Mouse (Mus musculus): ENCODE results near the gene Leap2. TPM values are rescaled to one million over a fixed set of nuclear protein-coding genes. Genes with fewer than 3 reads are reported as not detected.
"Not testable (repeated sequence)": the region's sequence is repeated elsewhere in the genome, so short reads cannot be mapped to it uniquely, and the experiment has no call there.

Leap2 gene
- polyA plus RNA-seq, 1 experiment from 2014 or later: not detected

DNA sequence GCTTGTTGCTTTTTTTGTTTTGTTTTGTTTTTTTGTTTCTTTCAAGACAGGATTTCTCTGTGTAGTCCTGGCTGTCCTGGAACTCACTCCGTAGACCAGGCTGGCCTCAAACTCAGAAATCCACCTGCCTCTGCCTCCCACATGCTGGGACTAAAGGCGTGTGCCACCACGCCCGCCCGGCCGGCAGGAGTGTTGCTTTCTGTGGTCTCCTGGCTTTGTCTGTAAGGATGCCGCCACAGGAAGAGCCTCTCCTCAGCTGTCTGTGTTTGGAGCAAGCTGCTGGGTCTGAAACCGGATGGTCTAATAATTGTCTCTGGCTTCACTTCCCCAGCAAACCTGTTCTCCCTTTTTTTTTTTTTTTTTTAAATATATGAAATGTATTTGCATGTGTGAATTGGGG is 12.5 kb upstream of the Leap2 start:
- no peak overlapping the region for H3K9ac ChIP-seq
- peaks cover 6% of the 10 kb centered on the region for H3K4me1 ChIP-seq
- H3K27me3 ChIP-seq: 0 out of 2 replicates have a peak, but pooled peaks cover 4% of the 10 kb centered on the region
- H3K36me3 ChIP-seq (replicated peaks): no peaks in the 10 kb centered on the region
- H3K9me3 ChIP-seq: no peaks in the 10 kb centered on the region
- WGBS: 88% methylated on average over 8 of the region's 8 CpGs
- no peak for ATAC-seq (ENCODE audit: low FRiP score)
- H3K4me2 ChIP-seq: no peak overlapping the region
- no peak overlapping the region for H3K27ac ChIP-seq
- H3K4me3 ChIP-seq (replicated peaks): no peak overlapping the region

DNA sequence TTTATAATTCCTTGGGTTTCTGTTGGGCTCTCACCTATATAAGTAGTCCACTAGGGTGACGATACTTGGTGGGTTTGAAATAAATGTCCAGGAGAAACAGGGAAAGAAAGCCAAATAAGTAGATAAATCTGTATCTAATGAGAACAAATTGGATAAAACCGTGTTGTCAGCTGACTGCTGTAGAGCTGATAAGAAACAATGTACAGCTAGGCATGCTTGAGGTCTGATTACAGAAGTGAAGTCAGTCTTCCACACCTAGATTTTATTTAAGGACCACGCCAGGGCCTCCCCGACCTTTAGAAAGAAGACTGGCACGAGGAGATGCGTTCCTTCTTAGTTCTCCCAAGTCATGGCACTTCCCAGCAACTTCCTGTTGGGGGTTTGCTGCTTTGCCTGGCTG is 10.1 kb upstream of the Leap2 start:
- no peak overlapping the region for H3K27ac ChIP-seq
- H3K27me3 ChIP-seq: 0 out of 2 replicates have a peak, but pooled peaks cover 4% of the 10 kb centered on the region
- H3K4me1 ChIP-seq: peaks cover 18% of the 10 kb centered on the region
- ATAC-seq (ENCODE audit: low FRiP score): no peak
- no peaks in the 10 kb centered on the region for H3K9me3 ChIP-seq
- no peak overlapping the region for H3K4me2 ChIP-seq
- 69% methylated on average over 6 of the region's 6 CpGs for WGBS
- no peak overlapping the region for H3K4me3 ChIP-seq (replicated peaks)
- H3K9ac ChIP-seq: no peak overlapping the region
- H3K36me3 ChIP-seq (replicated peaks): peaks cover 11% of the 10 kb centered on the region

DNA sequence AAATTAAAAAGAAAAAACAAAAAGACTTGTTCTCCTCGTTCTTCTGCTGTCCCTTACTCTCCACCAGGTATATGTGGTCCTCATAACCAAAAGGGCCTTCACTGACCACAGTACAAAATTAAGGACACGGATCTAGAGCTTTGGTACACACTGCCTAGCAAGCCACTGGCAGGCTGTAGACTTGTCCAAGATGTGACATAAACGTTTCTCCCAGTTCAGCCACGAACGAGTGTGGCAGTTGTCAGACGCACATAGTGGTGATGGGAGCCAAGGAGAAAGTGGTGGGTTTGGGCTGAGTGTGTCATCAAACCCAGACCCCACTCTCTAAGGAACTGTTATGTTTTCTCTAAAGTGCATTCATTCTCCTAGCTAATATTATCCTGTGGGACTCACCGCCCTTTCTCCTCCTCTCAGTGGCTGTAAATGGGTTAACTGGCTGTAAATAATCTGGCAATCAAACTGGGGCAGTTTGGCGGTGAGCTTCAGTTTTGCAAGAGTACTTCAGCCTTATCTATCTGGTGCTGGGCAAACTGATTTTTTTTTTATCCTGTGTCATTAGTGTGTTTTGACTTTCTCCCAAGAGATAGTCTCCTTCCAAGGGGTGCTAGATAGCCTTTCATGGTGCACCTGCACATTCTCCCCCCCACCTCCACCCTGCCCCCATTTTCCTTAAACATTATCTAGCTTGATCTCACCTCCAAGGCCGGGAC is 8.5 kb upstream of the Leap2 start:
- Histone ChIP-seq H3K27ac (peak overlapping the region; percentile 65), H3K9ac (peak overlapping the region; percentile 45; the same call in 1 of the 2 replicates), H3K9me3 (no peaks in the 10 kb centered on the region), H3K4me3 (replicated peaks) (peak overlapping the region; percentile 96), H3K4me2 (peak overlapping the region; percentile 52), H3K27me3 (0 out of 2 replicates have a peak, but pooled peaks cover 4% of the 10 kb centered on the region), H3K4me1 (peaks cover 18% of the 10 kb centered on the region), H3K36me3 (replicated peaks) (peaks cover 19% of the 10 kb centered on the region)
- WGBS: 16% methylated on average over 9 of the region's 9 CpGs
- no peak; the same call in 1 of the 2 replicates for ATAC-seq (ENCODE audit: low FRiP score)

DNA sequence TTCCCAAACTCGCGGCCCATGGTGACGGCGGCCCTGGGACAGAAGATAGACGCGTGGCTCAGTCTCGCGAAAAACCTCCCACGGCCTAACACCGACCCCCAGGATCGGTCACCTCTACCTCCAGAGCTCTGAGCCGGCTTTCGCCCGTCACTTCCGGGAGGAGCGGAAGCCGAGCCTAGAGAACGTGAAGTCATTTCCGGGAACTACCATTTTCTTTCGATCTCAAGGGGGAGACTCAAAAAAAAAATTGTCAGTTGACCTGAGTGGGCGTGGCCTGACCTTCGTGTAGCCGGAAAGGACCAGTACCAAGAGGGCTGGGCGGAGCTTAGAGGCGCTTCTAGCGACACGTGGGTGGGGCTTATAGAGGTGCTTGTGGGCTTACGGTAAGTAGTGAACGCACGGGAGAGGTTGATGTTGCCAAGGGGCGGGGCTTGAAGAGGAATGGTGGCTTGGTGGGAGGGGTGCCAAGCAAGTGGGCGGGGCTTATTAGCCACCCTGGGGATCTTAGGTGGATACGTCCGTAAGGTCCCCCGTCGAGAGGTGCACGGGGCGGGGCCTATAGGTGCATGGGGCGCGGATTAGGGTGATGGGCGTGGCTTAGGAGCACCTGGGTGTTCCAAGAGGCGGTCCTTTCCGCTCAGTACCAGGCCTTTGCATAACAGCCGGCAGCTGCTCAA is 7.8 kb upstream of the Leap2 start, which contains the start of the genes Uqcrq and Gdf9:
Gene Uqcrq, minus strand, starts transcription at position 162 of the 677 bp plus-strand sequence.
Gene Gdf9, plus strand, starts transcription at position 354 of the 677 bp plus-strand sequence.
- H3K4me1 ChIP-seq: peaks cover 18% of the 10 kb centered on the region
- peaks cover 19% of the 10 kb centered on the region for H3K36me3 ChIP-seq (replicated peaks)
- H3K27ac ChIP-seq: peak within 1 kb of the TSS; percentile 66
- peak; percentile 97 for ATAC-seq (ENCODE audit: low FRiP score)
- H3K27me3 ChIP-seq: 0 out of 2 replicates have a peak, but pooled peaks cover 4% of the 10 kb centered on the region
- peak within 1 kb of the TSS; percentile 91 for H3K9ac ChIP-seq
- peak within 1 kb of the TSS; percentile 96 for H3K4me3 ChIP-seq (replicated peaks)
- H3K4me2 ChIP-seq: peak within 1 kb of the TSS; percentile 89
- no peaks in the 10 kb centered on the region for H3K9me3 ChIP-seq
- WGBS: under 1% methylated on average over 44 of the region's 44 CpGs

DNA sequence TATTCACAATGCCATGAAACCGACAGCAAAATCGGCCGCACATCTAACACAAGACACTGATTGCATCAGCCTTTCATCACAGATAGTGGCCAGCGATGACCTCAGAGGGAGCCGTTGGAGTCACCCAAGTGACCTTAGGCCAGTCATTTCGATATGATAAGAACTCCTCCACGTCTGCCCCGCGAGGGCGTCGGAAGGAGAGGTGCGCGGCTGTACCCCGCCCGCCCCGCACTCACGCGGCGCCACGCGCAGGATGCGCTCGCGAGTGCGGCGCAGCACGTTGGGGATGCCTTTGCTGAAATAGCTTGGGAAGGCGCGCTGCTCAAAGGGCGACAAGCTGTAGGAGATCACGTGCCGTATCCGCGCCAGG is 7.3 kb upstream of the Leap2 start:
- peak overlapping the region; percentile 66 for H3K27ac ChIP-seq
- ATAC-seq (ENCODE audit: low FRiP score): no peak
- peaks cover 19% of the 10 kb centered on the region for H3K36me3 ChIP-seq (replicated peaks)
- H3K4me1 ChIP-seq: peaks cover 18% of the 10 kb centered on the region
- peak overlapping the region; percentile 91 for H3K9ac ChIP-seq
- H3K9me3 ChIP-seq: no peaks in the 10 kb centered on the region
- WGBS: under 1% methylated on average over 34 of the region's 34 CpGs
- peak overlapping the region; percentile 96 for H3K4me3 ChIP-seq (replicated peaks)
- H3K4me2 ChIP-seq: peak overlapping the region; percentile 89
- 0 out of 2 replicates have a peak, but pooled peaks cover 4% of the 10 kb centered on the region for H3K27me3 ChIP-seq

DNA sequence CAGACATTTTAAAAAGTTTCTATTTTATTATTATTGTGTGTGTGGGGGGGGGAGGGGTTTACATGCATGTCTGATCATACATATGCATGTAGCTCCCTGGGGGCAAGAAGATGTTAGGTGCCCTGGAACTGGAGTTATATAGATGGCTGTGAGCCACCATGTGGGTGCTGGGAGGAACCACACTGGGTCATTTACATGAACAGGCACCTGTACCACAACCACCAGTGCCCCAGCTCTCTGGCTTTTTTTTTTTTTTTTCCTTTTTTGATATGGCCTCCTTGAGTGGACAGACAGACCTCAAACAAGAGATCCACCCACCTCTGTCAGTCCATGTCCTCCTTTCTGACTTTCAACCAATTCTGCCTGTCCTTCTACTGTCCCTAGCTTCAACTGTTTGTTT is 6.2 kb upstream of the Leap2 start:
- ATAC-seq (ENCODE audit: low FRiP score): no peak
- H3K9me3 ChIP-seq: no peaks in the 10 kb centered on the region
- H3K27ac ChIP-seq: no peak overlapping the region
- no peak overlapping the region for H3K4me2 ChIP-seq
- H3K4me1 ChIP-seq: peaks cover 18% of the 10 kb centered on the region
- 0 out of 2 replicates have a peak overlapping the region, but pooled peaks have one; percentile 96 for H3K4me3 ChIP-seq (replicated peaks)
- peaks cover 19% of the 10 kb centered on the region for H3K36me3 ChIP-seq (replicated peaks)
- H3K9ac ChIP-seq: no peak overlapping the region
- 0 out of 2 replicates have a peak, but pooled peaks cover 4% of the 10 kb centered on the region for H3K27me3 ChIP-seq

DNA sequence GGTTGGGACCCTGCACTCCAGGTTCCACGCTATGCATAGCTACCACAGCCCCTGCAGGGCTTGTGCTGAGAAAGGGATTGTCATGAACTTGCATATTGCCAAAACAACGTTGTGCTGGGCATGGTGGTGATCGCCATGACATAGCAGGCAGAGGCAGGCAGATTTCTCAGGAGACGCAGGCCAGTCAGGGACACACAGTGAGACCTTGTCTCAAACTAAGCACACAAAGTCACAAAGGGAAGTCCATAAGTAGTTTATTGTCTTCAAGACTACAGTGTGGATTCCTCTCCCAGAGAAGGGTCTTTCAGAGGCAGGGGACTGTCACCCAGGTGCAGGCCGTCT is 5.7 kb upstream of the Leap2 start:
- Histone ChIP-seq H3K9me3 (no peaks in the 10 kb centered on the region), H3K4me1 (peaks cover 18% of the 10 kb centered on the region), H3K27ac (no peak overlapping the region), H3K36me3 (replicated peaks) (peaks cover 19% of the 10 kb centered on the region), H3K4me2 (no peak overlapping the region), H3K27me3 (0 out of 2 replicates have a peak, but pooled peaks cover 4% of the 10 kb centered on the region), H3K9ac (no peak overlapping the region), H3K4me3 (replicated peaks) (no peak overlapping the region)
- ATAC-seq (ENCODE audit: low FRiP score): no peak
- WGBS: 96% methylated on average over 5 of the region's 5 CpGs

DNA sequence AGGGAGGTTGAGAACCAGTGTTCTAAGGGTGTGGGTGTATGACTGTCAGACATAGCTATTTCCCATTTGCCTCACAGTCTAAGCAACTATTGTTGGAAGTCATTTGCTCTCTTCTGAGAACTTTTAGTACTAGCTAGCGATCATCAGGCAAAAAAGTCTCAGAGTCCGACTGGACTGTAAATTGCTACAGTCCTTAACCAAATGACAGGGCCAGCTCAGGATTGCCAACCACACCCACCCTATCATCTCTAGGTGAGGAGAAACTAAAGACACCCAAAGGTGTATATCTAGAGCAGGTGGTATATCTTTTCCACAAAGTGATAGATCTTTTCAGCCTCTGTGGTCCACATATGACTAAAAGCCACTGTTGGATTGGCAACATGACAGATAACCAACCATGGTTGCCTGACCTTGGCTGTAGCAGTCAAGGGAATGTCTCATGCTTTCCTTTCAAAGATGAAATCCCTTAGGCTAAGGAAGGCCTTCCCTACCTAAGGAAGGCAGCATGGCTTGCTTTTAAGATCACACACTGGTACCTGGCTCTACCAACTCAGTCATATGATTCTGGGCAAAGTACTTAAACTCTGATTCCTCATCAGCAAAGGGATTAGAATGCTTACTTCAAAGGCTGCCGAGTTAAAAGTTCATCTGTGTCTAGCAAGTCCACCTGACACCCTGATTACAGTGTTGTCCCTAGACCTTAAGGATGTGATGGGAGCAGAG is 5.2 kb upstream of the Leap2 start:
- Histone ChIP-seq H3K4me2 (no peak overlapping the region), H3K9ac (no peak overlapping the region), H3K4me3 (replicated peaks) (no peak overlapping the region), H3K4me1 (peaks cover 18% of the 10 kb centered on the region), H3K27me3 (no peaks in the 10 kb centered on the region), H3K27ac (no peak overlapping the region), H3K9me3 (no peaks in the 10 kb centered on the region), H3K36me3 (replicated peaks) (peaks cover 19% of the 10 kb centered on the region)
- ATAC-seq (ENCODE audit: low FRiP score): no peak
- WGBS: 93% methylated on average over 3 of the region's 3 CpGs

DNA sequence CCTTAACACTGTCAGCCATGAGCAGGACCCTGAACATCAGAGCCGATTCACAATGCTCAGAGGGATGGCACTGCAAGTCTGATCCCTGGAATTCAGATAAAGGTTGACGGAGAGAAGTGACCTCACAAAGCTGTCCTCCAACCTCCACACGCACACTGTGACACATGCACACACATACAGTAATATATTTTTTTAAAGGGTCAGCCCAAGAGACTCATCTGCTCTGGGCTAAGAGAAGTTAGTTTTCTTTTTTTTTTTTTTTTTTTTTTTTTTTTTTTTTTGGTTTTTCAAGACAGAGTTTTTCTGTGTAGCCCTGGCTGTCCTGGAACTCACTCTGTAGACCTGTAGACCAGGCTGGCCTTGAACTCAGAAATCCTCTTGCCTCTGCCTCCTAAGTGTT is 3.9 kb upstream of the Leap2 start:
- H3K27ac ChIP-seq: 0 out of 2 replicates have a peak overlapping the region, but pooled peaks have one; percentile 0
- not testable (repeated sequence) for H3K9me3 ChIP-seq; ATAC-seq (ENCODE audit: low FRiP score); H3K4me3 ChIP-seq (replicated peaks); H3K27me3 ChIP-seq; H3K9ac ChIP-seq; H3K4me2 ChIP-seq
- WGBS: 92% methylated on average over 3 of the region's 3 CpGs
- peaks cover 19% of the 10 kb centered on the region for H3K36me3 ChIP-seq (replicated peaks)
- peaks cover 18% of the 10 kb centered on the region for H3K4me1 ChIP-seq

DNA sequence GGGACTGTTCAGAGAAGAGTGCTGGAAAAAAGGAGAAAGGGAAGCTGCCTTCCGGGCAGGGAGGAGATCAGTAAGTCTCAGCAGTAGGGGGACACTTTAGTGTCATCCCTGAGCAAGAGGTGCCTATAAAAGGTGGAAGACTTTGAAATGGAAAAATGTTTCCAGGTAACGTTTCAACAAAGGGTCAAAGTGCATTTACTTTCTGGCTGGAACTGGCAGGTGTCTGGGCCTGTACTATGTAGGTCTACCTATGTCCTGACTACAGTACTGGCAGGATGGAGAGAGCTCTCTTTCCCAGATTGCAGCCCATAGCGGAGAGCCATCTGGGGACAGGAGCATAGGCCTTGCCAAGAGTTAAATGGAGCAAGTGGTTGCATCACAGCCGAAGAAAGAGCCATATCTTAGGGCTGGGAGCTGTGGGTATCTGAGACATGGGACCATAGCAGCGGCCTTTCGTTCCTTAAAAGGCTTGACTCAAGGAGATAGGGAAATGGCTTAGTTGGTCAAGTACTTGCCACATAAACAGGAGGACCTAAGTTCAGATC is 2.8 kb upstream of the Leap2 start:
- WGBS: 89% methylated on average over 6 of the region's 6 CpGs
- ATAC-seq (ENCODE audit: low FRiP score): no peak
- Histone ChIP-seq H3K27ac (no peak overlapping the region), H3K27me3 (no peaks in the 10 kb centered on the region), H3K4me3 (replicated peaks) (no peak overlapping the region), H3K4me2 (no peak overlapping the region), H3K4me1 (peaks cover 12% of the 10 kb centered on the region), H3K9ac (no peak overlapping the region), H3K36me3 (replicated peaks) (peaks cover 25% of the 10 kb centered on the region), H3K9me3 (no peaks in the 10 kb centered on the region)

DNA sequence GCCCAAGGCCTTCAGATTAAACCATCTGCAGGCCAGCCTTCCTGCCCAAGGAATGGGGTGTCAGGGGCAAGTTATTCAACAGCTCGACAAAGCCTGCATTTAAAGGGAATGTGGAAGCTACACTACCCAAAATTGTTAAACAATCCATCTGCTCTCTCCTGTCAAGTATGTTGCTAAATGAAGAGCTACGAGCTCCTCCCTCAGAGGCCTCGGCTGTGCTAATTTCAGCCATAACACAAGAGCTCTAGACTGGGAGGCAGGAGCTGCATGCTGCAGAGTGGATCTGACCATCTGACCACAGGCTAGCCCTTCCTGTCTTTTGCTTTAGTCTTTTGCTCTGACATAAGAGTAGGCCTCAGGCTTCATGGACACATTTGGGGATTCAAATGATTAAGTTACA is 2.3 kb upstream of the Leap2 start:
- Histone ChIP-seq H3K9me3 (no peaks in the 10 kb centered on the region), H3K4me1 (peaks cover 12% of the 10 kb centered on the region), H3K27ac (no peak overlapping the region), H3K27me3 (no peaks in the 10 kb centered on the region), H3K9ac (no peak overlapping the region), H3K4me3 (replicated peaks) (no peak overlapping the region), H3K36me3 (replicated peaks) (peaks cover 26% of the 10 kb centered on the region), H3K4me2 (no peak overlapping the region)
- ATAC-seq (ENCODE audit: low FRiP score): no peak
- 86% methylated on average over 3 of the region's 3 CpGs for WGBS

DNA sequence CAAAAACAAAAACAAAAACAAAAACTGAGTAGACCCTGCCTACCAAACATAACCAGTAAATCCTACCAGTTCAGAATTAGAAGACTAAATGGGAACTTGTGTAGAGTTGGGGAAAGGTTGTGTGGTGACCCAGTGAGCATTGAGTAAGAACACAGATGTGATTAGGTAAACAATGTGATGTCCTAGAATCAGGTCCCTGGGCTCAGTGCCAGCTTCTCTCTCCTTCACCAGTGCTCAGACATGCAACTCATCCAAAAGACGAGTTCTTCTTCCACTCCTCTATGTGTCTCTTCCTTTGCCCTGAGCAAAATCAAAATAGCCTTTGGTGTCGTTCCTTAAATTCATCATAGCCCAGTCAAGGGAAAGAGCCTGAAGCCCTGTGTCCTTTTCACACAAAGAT is 1.9 kb upstream of the Leap2 start:
- no peak overlapping the region for H3K9ac ChIP-seq
- no peak overlapping the region for H3K27ac ChIP-seq
- WGBS: 83% methylated on average over 2 of the region's 2 CpGs
- H3K4me1 ChIP-seq: peaks cover 8% of the 10 kb centered on the region
- H3K27me3 ChIP-seq: no peaks in the 10 kb centered on the region
- no peak overlapping the region for H3K4me2 ChIP-seq
- ATAC-seq (ENCODE audit: low FRiP score): no peak
- H3K36me3 ChIP-seq (replicated peaks): peaks cover 31% of the 10 kb centered on the region
- no peak overlapping the region for H3K4me3 ChIP-seq (replicated peaks)
- H3K9me3 ChIP-seq: no peaks in the 10 kb centered on the region
